Mouse (Mus musculus) macrophage (primary cell): Measurements from ENCODE around the gene Slc25a33. TPM values are rescaled to one million over a fixed set of nuclear protein-coding genes. Genes with fewer than 3 reads are reported as not detected.
"Not testable (repeated sequence)": the region's sequence is repeated elsewhere in the genome, so short reads cannot be mapped to it uniquely, and the experiment has no call there.

Experiments used
- H3K27ac ChIP-seq: fragments of 350-480 bp; formaldehyde crosslinking; 2 replicates; pipeline ENCODE4 v1.9.0; 2021
- H3K36me3 ChIP-seq: fragments of 350-480 bp; formaldehyde crosslinking; 2 replicates; pipeline ENCODE4 v1.9.0; 2021; ENCODE audit errors: inconsistent target
- H3K4me3 ChIP-seq: fragments of 350-480 bp; formaldehyde crosslinking; 2 replicates; pipeline ENCODE4 v1.9.0; 2021; ENCODE audit errors: inconsistent target
- H3K79me2 ChIP-seq: fragments of 350-480 bp; formaldehyde crosslinking; 2 replicates; pipeline ENCODE4 v1.9.0; 2021; ENCODE audit errors: inconsistent target
- whole genome bisulfite sequencing: methylation state at CpG from one replicate; pipeline ENCODE4 v1.1.7; 2026; ENCODE audit warnings: inconsistent platforms; ENCODE audit not compliant: missing documents; 5-methylcytosine and 5-hydroxymethylcytosine counted together
- polyA plus RNA-seq: library from polyadenylated mRNA; stranded (reverse); fragments of 250-400 nt; gene quantifications from 3 replicates; pipeline ENCODE4 v1.2.4, GENCODE M21; 2018; ENCODE audit warnings: inconsistent platforms
- total RNA-seq, 78 experiments: library from RNA; depleted of rRNA; stranded (reverse); fragments of 250-400 nt; gene quantifications; 1 replicate in 9 of 78; 2 replicates in 24 of 78; 3 replicates in 43 of 78; 4 replicates in 2 of 78; pipeline ENCODE4 v1.2.4; 2018; ENCODE audit warnings: inconsistent platforms in 56 of 78

The Slc25a33 gene
- total RNA-seq (2018; cell fraction: chromatin; rRNA removed) = 10 to 100 TPM in 1 of 26 experiments, 1 to 10 TPM in 23, under 1 TPM in 2; 0.46 to 25.3 (median 2.5) TPM
- 1 to 10 TPM; 3.2 to 8.9 (median 4.8) TPM for total RNA-seq (2018; cell fraction: cytosol; rRNA removed)
- total RNA-seq (2018; cell fraction: nucleus; rRNA removed) = 10 to 100 TPM in 4 of 26 experiments, 1 to 10 TPM in 22; 1.1 to 15.7 (median 5.1) TPM
- polyA plus RNA-seq = 1.5 to 5.8 TPM (median 4.0 TPM) in 3 replicates

- WGBS = under 1% methylated on average over 51 of the region's 51 CpGs
- Histone ChIP-seq H3K27ac (no peak within 1 kb of the TSS), H3K4me3 (peak within 1 kb of the TSS; percentile 20), H3K79me2 (peaks cover 28% of the 10 kb centered on the region; the same call in 1 of the 2 replicates), H3K36me3 (no peaks in the 10 kb centered on the region)
Observed at GRCm38 (mm10) chr4:149774094-149774470, at the start of gene Slc25a33. Gene Slc25a33 (minus strand): TSS chr4:149774277.

GRCm38 (mm10) chr4:149822586-149823196, 48.6 kb upstream of the Slc25a33 start:
- Histone ChIP-seq H3K4me3 (no peak overlapping the region), H3K79me2 (no peaks in the 10 kb centered on the region), H3K27ac (no peak overlapping the region), H3K36me3 (no peaks in the 10 kb centered on the region)
- WGBS = 84% methylated on average over 7 of the region's 7 CpGs

GRCm38 (mm10) chr4:149822126-149822525, 48.0 kb upstream of the Slc25a33 start:
- WGBS = 80% methylated on average over 8 of the region's 9 CpGs
- Histone ChIP-seq H3K27ac (no peak overlapping the region), H3K4me3 (no peak overlapping the region), H3K79me2 (no peaks in the 10 kb centered on the region), H3K36me3 (no peaks in the 10 kb centered on the region)

GRCm38 (mm10) chr4:149820569-149820968, 46.5 kb upstream of the Slc25a33 start:
- H3K27ac ChIP-seq = peak overlapping the region; percentile 24; the same call in 1 of the 2 replicates
- no peaks in the 10 kb centered on the region for H3K36me3 ChIP-seq
- H3K79me2 ChIP-seq = no peaks in the 10 kb centered on the region
- WGBS = 65% methylated on average over 6 of the region's 6 CpGs
- H3K4me3 ChIP-seq = no peak overlapping the region

GRCm38 (mm10) chr4:149819195-149819594, 45.1 kb upstream of the Slc25a33 start:
- Histone ChIP-seq H3K27ac (no peak overlapping the region), H3K4me3 (no peak overlapping the region), H3K79me2 (no peaks in the 10 kb centered on the region), H3K36me3 (no peaks in the 10 kb centered on the region)
- WGBS = 71% methylated on average over 3 of the region's 3 CpGs

GRCm38 (mm10) chr4:149816598-149816997, 42.5 kb upstream of the Slc25a33 start:
- H3K4me3 ChIP-seq = no peak overlapping the region
- WGBS = 94% methylated on average over 9 of the region's 9 CpGs
- no peak overlapping the region for H3K27ac ChIP-seq
- H3K36me3 ChIP-seq = no peaks in the 10 kb centered on the region
- no peaks in the 10 kb centered on the region for H3K79me2 ChIP-seq

GRCm38 (mm10) chr4:149815586-149815985, 41.5 kb upstream of the Slc25a33 start:
- Histone ChIP-seq H3K27ac (no peak overlapping the region), H3K4me3 (no peak overlapping the region), H3K79me2 (no peaks in the 10 kb centered on the region), H3K36me3 (no peaks in the 10 kb centered on the region)
- 98% methylated on average over 14 of the region's 14 CpGs for WGBS

GRCm38 (mm10) chr4:149813409-149814184, 39.5 kb upstream of the Slc25a33 start:
- Histone ChIP-seq H3K36me3 (no peaks in the 10 kb centered on the region), H3K4me3 (no peak overlapping the region), H3K27ac (no peak overlapping the region), H3K79me2 (no peaks in the 10 kb centered on the region)
- WGBS = 58% methylated on average over 14 of the region's 14 CpGs

- H3K36me3 ChIP-seq, H3K27ac ChIP-seq, H3K79me2 ChIP-seq, H3K4me3 ChIP-seq: not testable (repeated sequence)
Observed at GRCm38 (mm10) chr4:149810372-149810771, 36.3 kb upstream of the Slc25a33 start.

GRCm38 (mm10) chr4:149808584-149809227, 34.6 kb upstream of the Slc25a33 start:
- H3K27ac ChIP-seq = no peak overlapping the region
- H3K79me2 ChIP-seq = no peaks in the 10 kb centered on the region
- no peaks in the 10 kb centered on the region for H3K36me3 ChIP-seq
- H3K4me3 ChIP-seq = no peak overlapping the region
- WGBS = 61% methylated on average over 11 of the region's 11 CpGs

- 76% methylated on average over 13 of the region's 14 CpGs for WGBS
- Histone ChIP-seq H3K79me2 (no peaks in the 10 kb centered on the region), H3K36me3 (no peaks in the 10 kb centered on the region), H3K27ac (no peak overlapping the region), H3K4me3 (no peak overlapping the region)
Observed at GRCm38 (mm10) chr4:149808060-149808567, 34.0 kb upstream of the Slc25a33 start.

- no peak overlapping the region for H3K27ac ChIP-seq
- WGBS = 54% methylated on average over 19 of the region's 19 CpGs
- no peaks in the 10 kb centered on the region for H3K79me2 ChIP-seq
Observed at GRCm38 (mm10) chr4:149806699-149807381, 32.8 kb upstream of the Slc25a33 start.

GRCm38 (mm10) chr4:149802269-149802668, 28.2 kb upstream of the Slc25a33 start:
- Histone ChIP-seq H3K27ac (no peak overlapping the region), H3K4me3 (no peak overlapping the region), H3K79me2 (no peaks in the 10 kb centered on the region), H3K36me3 (no peaks in the 10 kb centered on the region)
- 65% methylated on average over 9 of the region's 9 CpGs for WGBS

More at GRCm38 (mm10) chr4:149806699-149807381, 32.8 kb upstream of the Slc25a33 start:
- Histone ChIP-seq H3K4me3 (no peak overlapping the region), H3K36me3 (no peaks in the 10 kb centered on the region)

GRCm38 (mm10) chr4:149800576-149800975, 26.5 kb upstream of the Slc25a33 start:
- Histone ChIP-seq H3K27ac (no peak overlapping the region), H3K4me3 (no peak overlapping the region), H3K79me2 (no peaks in the 10 kb centered on the region), H3K36me3 (no peaks in the 10 kb centered on the region)
- 91% methylated on average over 2 of the region's 2 CpGs for WGBS
